Mouse (Mus musculus): ENCODE measurements around the gene Pif1.

GRCm38 (mm10) chr9:65600951-65601350 lies 14.0 kb downstream of the Pif1 start:
- no peak for TF ChIP-seq ZC3H11A (IDR thresholded peaks at IDR 0.05; ENCODE audit: low read depth, low read length)
- no peak for TF ChIP-seq NRF1 (IDR thresholded peaks at IDR 0.05; ENCODE audit: insufficient read depth, low read depth, low read length, poor library complexity, severe bottlenecking)
- no peak for TF ChIP-seq CTCF (IDR thresholded peaks at IDR 0.05 in 2 of 3, conservative IDR thresholded peaks at IDR 0.05 in 1 of 3; ENCODE audit: control insufficient read depth in 1 of 3, insufficient read depth in 1 of 3, low read depth in 2 of 3, low read length in 3 of 3, poor library complexity in 1 of 3, severe bottlenecking in 1 of 3)
- TF ChIP-seq HCFC1 (IDR thresholded peaks at IDR 0.05; ENCODE audit: low read depth, low read length) = 0 out of 2 replicates have a peak, but pooled peaks have one; percentile 20
- no peak for TF ChIP-seq NELFE (IDR thresholded peaks at IDR 0.05; ENCODE audit: low read depth, low read length)

Data from MEL (cell line).